Mouse (Mus musculus) heart, postnatal 0 days (tissue): ENCODE results near the gene Lingo2. TPM values are rescaled to one million over a fixed set of nuclear protein-coding genes. Genes with fewer than 3 reads are reported as not detected.

Experiments used
- ATAC-seq: fragments of 200-750 bp; cut with Nextera tagmentation; 2 replicates; pipeline ENCODE4 v1.8.0; 2017; ENCODE audit warnings: low read depth, moderate number of reproducible peaks, moderate library complexity; ENCODE audit not compliant: insufficient read depth
- DNase-seq: peaks from one replicate; pipeline ENCODE4 v3.0.0-alpha.2; 2016; ENCODE audit warnings: low spot score
- H3K27ac ChIP-seq: fragments of 300-500 bp; sonication (generic); 2 replicates; pipeline ENCODE4 v1.5.1; 2014; ENCODE audit warnings: low read depth, mild to moderate bottlenecking
- H3K27me3 ChIP-seq: fragments of 300-500 bp; sonication (generic); 2 replicates; pipeline ENCODE4 v1.6.1; 2014; ENCODE audit warnings: low read length, mixed read lengths; ENCODE audit not compliant: control insufficient read depth, insufficient read depth
- H3K36me3 ChIP-seq: fragments of 300-500 bp; sonication (generic); replicated peaks from 2 replicates; pipeline ENCODE4 v1.6.1; 2014; ENCODE audit warnings: low read length, mixed read lengths; ENCODE audit not compliant: control insufficient read depth, insufficient read depth
- H3K4me1 ChIP-seq: fragments of 300-500 bp; sonication (generic); 2 replicates; pipeline ENCODE4 v1.6.1; 2014; ENCODE audit warnings: antibody characterized with exemption; ENCODE audit not compliant: control insufficient read depth, insufficient read depth
- H3K4me2 ChIP-seq: fragments of 300-500 bp; sonication (generic); 2 replicates; pipeline ENCODE4 v1.6.1; 2014; ENCODE audit warnings: low read depth, mild to moderate bottlenecking, low read length, moderate library complexity
- H3K4me3 ChIP-seq: fragments of 300-500 bp; sonication (generic); 2 replicates; pipeline ENCODE4 v1.5.1; 2014; ENCODE audit warnings: low read depth, low read length
- H3K9ac ChIP-seq: fragments of 300-500 bp; sonication (generic); replicated peaks from 2 replicates; pipeline ENCODE4 v1.6.1; 2014; ENCODE audit warnings: low read depth, low read length, mixed read lengths
- H3K9me3 ChIP-seq: fragments of 300-500 bp; sonication (generic); replicated peaks from 2 replicates; pipeline ENCODE4 v1.6.1; 2016; ENCODE audit warnings: low read length; ENCODE audit not compliant: control insufficient read depth
- CTCF ChIP-seq: IDR thresholded peaks from 2 replicates; pipeline ENCODE4 v1.5.1; 2016; ENCODE audit warnings: antibody characterized with exemption, control low read depth, low read depth
- EP300 ChIP-seq: IDR thresholded peaks from 2 replicates; pipeline ENCODE4 v1.6.1; 2016; ENCODE audit warnings: antibody characterized with exemption, low read depth
- WGBS: fragments of 180-500 bp; shearing (Covaris S2); extraction: QIAGEN DNeasy Blood & Tissue Kit; methylation state at CpG from one replicate; pipeline ENCODE4 v1.1.7; 2014; 5-methylcytosine and 5-hydroxymethylcytosine counted together
- polyA plus RNA-seq: library from polyadenylated mRNA; unstranded; fragments of >200 nt; fragmentation: Nextera tagmentation; extraction: Ambion mirVana; gene quantifications from 2 replicates; pipeline ENCODE4 v1.2.1, GENCODE M21; 2015
- total RNA-seq: library from RNA; depleted of rRNA; stranded (reverse); fragments of >200 nt; gene quantifications from 2 replicates; pipeline ENCODE4 v1.2.3, GENCODE M21; 2014; ENCODE audit warnings: low replicate concordance

The Lingo2 gene
- total and polyA plus RNA-seq, 2 experiments from 2014 or later, result 0.12 TPM; not detected in 1

GRCm38 (mm10) chr4:35884946-35885460 is 1066.5 kb downstream of the Lingo2 start:
- H3K9ac ChIP-seq, result no peak overlapping the region
- 48% methylated on average over 3 of the region's 3 CpGs for WGBS
- H3K4me3 ChIP-seq, result no peak overlapping the region
- ATAC-seq, result no peak
- TF ChIP-seq CTCF (no peak), EP300 (no peak)
- no peaks in the 10 kb centered on the region for H3K4me1 ChIP-seq
- H3K27me3 ChIP-seq, result no peaks in the 10 kb centered on the region
- H3K36me3 ChIP-seq, result no peaks in the 10 kb centered on the region
- peaks cover 7% of the 10 kb centered on the region; the same call in 1 of the 2 replicates for H3K9me3 ChIP-seq
- no peak for DNase-seq
- no peak overlapping the region for H3K27ac ChIP-seq
- H3K4me2 ChIP-seq, result no peak overlapping the region

- ATAC-seq (no peak), DNase-seq (no peak)
- Histone ChIP-seq H3K9ac (no peak overlapping the region), H3K36me3 (no peaks in the 10 kb centered on the region), H3K9me3 (no peaks in the 10 kb centered on the region), H3K27ac (no peak overlapping the region), H3K4me2 (no peak overlapping the region), H3K27me3 (no peaks in the 10 kb centered on the region), H3K4me1 (no peaks in the 10 kb centered on the region), H3K4me3 (no peak overlapping the region)
- 83% methylated on average over 1 of the region's 1 CpGs for WGBS
- TF ChIP-seq CTCF (no peak), EP300 (no peak)
These were observed 1105.0 kb downstream of the Lingo2 start for GRCm38 (mm10) chr4:35846518-35846917.

- ATAC-seq, result no peak
- TF ChIP-seq EP300 (no peak), CTCF (no peak)
- Histone ChIP-seq H3K4me3 (no peak overlapping the region), H3K9ac (no peak overlapping the region), H3K4me2 (no peak overlapping the region), H3K4me1 (no peaks in the 10 kb centered on the region), H3K27me3 (no peaks in the 10 kb centered on the region), H3K9me3 (no peaks in the 10 kb centered on the region), H3K36me3 (no peaks in the 10 kb centered on the region), H3K27ac (no peak overlapping the region)
- DNase-seq, result no peak
- 70% methylated on average over 7 of the region's 7 CpGs for WGBS
These were observed 1106.4 kb downstream of the Lingo2 start for GRCm38 (mm10) chr4:35845140-35845539.

GRCm38 (mm10) chr4:35844518-35844917 is 1107.0 kb downstream of the Lingo2 start:
- no peaks in the 10 kb centered on the region for H3K27me3 ChIP-seq
- H3K9me3 ChIP-seq, result no peaks in the 10 kb centered on the region
- no peak for ATAC-seq
- WGBS, result 68% methylated on average over 6 of the region's 6 CpGs
- H3K4me1 ChIP-seq, result no peaks in the 10 kb centered on the region
- no peak overlapping the region for H3K27ac ChIP-seq
- no peaks in the 10 kb centered on the region for H3K36me3 ChIP-seq
- H3K4me2 ChIP-seq, result no peak overlapping the region
- no peak overlapping the region for H3K9ac ChIP-seq
- no peak for DNase-seq
- TF ChIP-seq EP300, result no peak
- no peak overlapping the region for H3K4me3 ChIP-seq

GRCm38 (mm10) chr4:35823322-35823870 is 1128.2 kb downstream of the Lingo2 start:
- no peaks in the 10 kb centered on the region for H3K36me3 ChIP-seq
- H3K4me1 ChIP-seq, result no peaks in the 10 kb centered on the region
- no peak overlapping the region for H3K4me3 ChIP-seq
- H3K27me3 ChIP-seq, result no peaks in the 10 kb centered on the region
- no peak overlapping the region for H3K4me2 ChIP-seq
- WGBS, result 79% methylated on average over 7 of the region's 7 CpGs
- DNase-seq, result no peak
- TF ChIP-seq EP300 (no peak), CTCF (no peak)
- no peaks in the 10 kb centered on the region; the same call in 1 of the 2 replicates for H3K9me3 ChIP-seq
- no peak overlapping the region for H3K9ac ChIP-seq
- ATAC-seq, result no peak
- no peak overlapping the region for H3K27ac ChIP-seq

- no peak overlapping the region for H3K9ac ChIP-seq
- no peaks in the 10 kb centered on the region for H3K4me1 ChIP-seq
- H3K9me3 ChIP-seq, result no peaks in the 10 kb centered on the region
- no peaks in the 10 kb centered on the region for H3K27me3 ChIP-seq
- 84% methylated on average over 1 of the region's 1 CpGs for WGBS
- TF ChIP-seq EP300, result no peak
- TF ChIP-seq CTCF, result no peak
- no peak overlapping the region for H3K4me2 ChIP-seq
- H3K4me3 ChIP-seq, result no peak overlapping the region
- ATAC-seq (no peak), DNase-seq (no peak)
- no peak overlapping the region for H3K27ac ChIP-seq
- H3K36me3 ChIP-seq, result no peaks in the 10 kb centered on the region
These were observed 1130.8 kb downstream of the Lingo2 start for GRCm38 (mm10) chr4:35820701-35821100.
